Mouse (Mus musculus) WW6 (cell line): ENCODE results near the gene F830045P16Rik.
"Not testable (repeated sequence)": the region's sequence is repeated elsewhere in the genome, so short reads cannot be mapped to it uniquely, and the experiment has no call there.

Source experiments
- DNase-seq: peaks from one replicate; pipeline ENCODE4 v3.0.0-alpha.2; 2013; ENCODE audit warnings: low read depth, low spot score

Gene F830045P16Rik

GRCm38 (mm10) chr2:129545596-129545995 lies 9.2 kb upstream of the F830045P16Rik start:
- no peak for DNase-seq

GRCm38 (mm10) chr2:129544919-129545318 lies 8.5 kb upstream of the F830045P16Rik start:
- DNase-seq: no peak

- no peak for DNase-seq
Observed at GRCm38 (mm10) chr2:129544448-129544847, 8.0 kb upstream of the F830045P16Rik start.

GRCm38 (mm10) chr2:129540036-129540435 lies 3.6 kb upstream of the F830045P16Rik start:
- DNase-seq: no peak

GRCm38 (mm10) chr2:129539175-129539574 lies 2.8 kb upstream of the F830045P16Rik start:
- DNase-seq: no peak

- DNase-seq: no peak
Observed at GRCm38 (mm10) chr2:129537926-129538325, 1.5 kb upstream of the F830045P16Rik start.

- DNase-seq: no peak
Observed at GRCm38 (mm10) chr2:129537360-129537759, 958 bp upstream of the F830045P16Rik start.

GRCm38 (mm10) chr2:129536926-129537325 lies 524 bp upstream of the F830045P16Rik start:
- no peak for DNase-seq

GRCm38 (mm10) chr2:129534886-129535591 lies 1.4 kb downstream of the F830045P16Rik start:
- DNase-seq: no peak

GRCm38 (mm10) chr2:129531890-129532289 lies 4.5 kb downstream of the F830045P16Rik start:
- no peak for DNase-seq

- no peak for DNase-seq
Observed at GRCm38 (mm10) chr2:129531102-129531501, 5.3 kb downstream of the F830045P16Rik start.

GRCm38 (mm10) chr2:129529297-129530209 lies 6.8 kb downstream of the F830045P16Rik start:
- DNase-seq: no peak

GRCm38 (mm10) chr2:129527916-129528315 lies 8.5 kb downstream of the F830045P16Rik start:
- DNase-seq: no peak

GRCm38 (mm10) chr2:129526322-129526721 lies 10.1 kb downstream of the F830045P16Rik start:
- DNase-seq: no peak

- no peak for DNase-seq
Observed at GRCm38 (mm10) chr2:129525644-129526043, 10.8 kb downstream of the F830045P16Rik start.

- DNase-seq: no peak
Observed at GRCm38 (mm10) chr2:129518526-129518925, 17.9 kb downstream of the F830045P16Rik start.

GRCm38 (mm10) chr2:129514923-129515920 lies 21.2 kb downstream of the F830045P16Rik start:
- DNase-seq: no peak

GRCm38 (mm10) chr2:129514401-129514667 lies 22.1 kb downstream of the F830045P16Rik start:
- DNase-seq: no peak

GRCm38 (mm10) chr2:129513546-129514400 lies 22.6 kb downstream of the F830045P16Rik start:
- DNase-seq: no peak

GRCm38 (mm10) chr2:129512147-129512546 lies 24.3 kb downstream of the F830045P16Rik start:
- DNase-seq: not testable (repeated sequence)

GRCm38 (mm10) chr2:129502641-129503040 lies 33.8 kb downstream of the F830045P16Rik start:
- DNase-seq: no peak
